Mouse (Mus musculus): Measurements from ENCODE around the gene Hpse. TPM values are rescaled to one million over a fixed set of nuclear protein-coding genes. Genes with fewer than 3 reads are reported as not detected.
A peak's percentile ranks its signal among the peaks of the same experiment; 100 is the strongest.

Gene Hpse
- polyA plus RNA-seq, 1 experiment from 2014 or later, result 0.96 TPM

- no peaks in the 10 kb centered on the region for H3K27me3 ChIP-seq
- H3K9me3 ChIP-seq (replicated peaks), result no peaks in the 10 kb centered on the region
- no peak for ATAC-seq (replicated peaks; ENCODE audit: insufficient number of reproducible peaks, insufficient read depth, low FRiP score, low read depth)
- H3K4me3 ChIP-seq, result no peak overlapping the region
- H3K4me2 ChIP-seq, result no peak overlapping the region
- no peak overlapping the region for H3K9ac ChIP-seq
- no peak overlapping the region for H3K27ac ChIP-seq
- H3K36me3 ChIP-seq, result peaks cover 42% of the 10 kb centered on the region
- H3K4me1 ChIP-seq (replicated peaks), result no peaks in the 10 kb centered on the region
- WGBS, result 79% methylated on average over 6 of the region's 6 CpGs
Measured at GRCm38 (mm10) chr5:100658460-100658859, 61.1 kb downstream of the Hpse start.

- no peaks in the 10 kb centered on the region for H3K4me1 ChIP-seq (replicated peaks)
- H3K9me3 ChIP-seq (replicated peaks), result no peaks in the 10 kb centered on the region
- no peaks in the 10 kb centered on the region for H3K27me3 ChIP-seq
- H3K4me2 ChIP-seq, result no peak overlapping the region
- H3K36me3 ChIP-seq, result peaks cover 41% of the 10 kb centered on the region
- no peak overlapping the region for H3K9ac ChIP-seq
- no peak for ATAC-seq (replicated peaks; ENCODE audit: insufficient number of reproducible peaks, insufficient read depth, low FRiP score, low read depth)
- 83% methylated on average over 6 of the region's 6 CpGs for WGBS
- H3K4me3 ChIP-seq, result no peak overlapping the region
- H3K27ac ChIP-seq, result no peak overlapping the region
Measured at GRCm38 (mm10) chr5:100656352-100656751, 63.2 kb downstream of the Hpse start.

GRCm38 (mm10) chr5:100652327-100652726 lies 67.2 kb downstream of the Hpse start:
- WGBS, result 77% methylated on average over 9 of the region's 9 CpGs
- H3K9me3 ChIP-seq (replicated peaks), result no peaks in the 10 kb centered on the region
- H3K36me3 ChIP-seq, result peaks cover 17% of the 10 kb centered on the region
- no peak overlapping the region for H3K27ac ChIP-seq
- no peak for ATAC-seq (replicated peaks; ENCODE audit: insufficient number of reproducible peaks, insufficient read depth, low FRiP score, low read depth)
- H3K4me1 ChIP-seq (replicated peaks), result peaks cover 11% of the 10 kb centered on the region
- no peak overlapping the region for H3K4me2 ChIP-seq
- H3K4me3 ChIP-seq, result no peak overlapping the region
- H3K27me3 ChIP-seq, result no peaks in the 10 kb centered on the region
- H3K9ac ChIP-seq, result no peak overlapping the region

- Histone ChIP-seq H3K9me3 (replicated peaks) (no peaks in the 10 kb centered on the region), H3K4me3 (no peak overlapping the region), H3K27ac (no peak overlapping the region), H3K9ac (no peak overlapping the region), H3K4me1 (replicated peaks) (peaks cover 11% of the 10 kb centered on the region), H3K36me3 (peaks cover 11% of the 10 kb centered on the region), H3K27me3 (no peaks in the 10 kb centered on the region), H3K4me2 (no peak overlapping the region)
- 74% methylated on average over 10 of the region's 10 CpGs for WGBS
- ATAC-seq (replicated peaks; ENCODE audit: insufficient number of reproducible peaks, insufficient read depth, low FRiP score, low read depth), result no peak
Measured at GRCm38 (mm10) chr5:100651486-100651885, 68.0 kb downstream of the Hpse start.

- peaks cover 9% of the 10 kb centered on the region for H3K36me3 ChIP-seq
- no peak overlapping the region for H3K9ac ChIP-seq
- no peak overlapping the region for H3K4me3 ChIP-seq
- WGBS, result 77% methylated on average over 7 of the region's 7 CpGs
- ATAC-seq (replicated peaks; ENCODE audit: insufficient number of reproducible peaks, insufficient read depth, low FRiP score, low read depth), result no peak
- H3K4me1 ChIP-seq (replicated peaks), result peaks cover 11% of the 10 kb centered on the region
- H3K27me3 ChIP-seq, result no peaks in the 10 kb centered on the region
- H3K27ac ChIP-seq, result no peak overlapping the region
- no peaks in the 10 kb centered on the region for H3K9me3 ChIP-seq (replicated peaks)
- no peak overlapping the region for H3K4me2 ChIP-seq
Measured at GRCm38 (mm10) chr5:100650969-100651368, 68.5 kb downstream of the Hpse start.

- Histone ChIP-seq H3K36me3 (no peaks in the 10 kb centered on the region), H3K4me1 (replicated peaks) (peaks cover 18% of the 10 kb centered on the region), H3K9me3 (replicated peaks) (no peaks in the 10 kb centered on the region), H3K9ac (no peak overlapping the region), H3K27me3 (no peaks in the 10 kb centered on the region), H3K4me2 (peak overlapping the region; percentile 51), H3K27ac (no peak overlapping the region), H3K4me3 (no peak overlapping the region)
- WGBS, result 17% methylated on average over 6 of the region's 6 CpGs
- ATAC-seq (replicated peaks; ENCODE audit: insufficient number of reproducible peaks, insufficient read depth, low FRiP score, low read depth), result no peak
Measured at GRCm38 (mm10) chr5:100648546-100648945, 71.0 kb downstream of the Hpse start.

GRCm38 (mm10) chr5:100648046-100648445 lies 71.5 kb downstream of the Hpse start:
- Histone ChIP-seq H3K4me2 (peak overlapping the region; percentile 51), H3K36me3 (no peaks in the 10 kb centered on the region), H3K9ac (no peak overlapping the region), H3K4me3 (no peak overlapping the region), H3K27me3 (no peaks in the 10 kb centered on the region), H3K4me1 (replicated peaks) (peaks cover 23% of the 10 kb centered on the region), H3K9me3 (replicated peaks) (no peaks in the 10 kb centered on the region), H3K27ac (no peak overlapping the region)
- ATAC-seq (replicated peaks; ENCODE audit: insufficient number of reproducible peaks, insufficient read depth, low FRiP score, low read depth), result no peak
- WGBS, result 11% methylated on average over 10 of the region's 10 CpGs

GRCm38 (mm10) chr5:100646558-100646957 lies 73.0 kb downstream of the Hpse start:
- 77% methylated on average over 4 of the region's 4 CpGs for WGBS

GRCm38 (mm10) chr5:100643991-100644535 lies 75.5 kb downstream of the Hpse start:
- peak overlapping the region; percentile 53 for H3K27ac ChIP-seq
- peaks cover 24% of the 10 kb centered on the region for H3K4me1 ChIP-seq (replicated peaks)
- no peak overlapping the region for H3K9ac ChIP-seq
- 0 out of 2 replicates have a peak overlapping the region, but pooled peaks have one; percentile 2 for H3K4me3 ChIP-seq
- H3K9me3 ChIP-seq (replicated peaks), result no peaks in the 10 kb centered on the region
- WGBS, result 14% methylated on average over 7 of the region's 7 CpGs
- H3K36me3 ChIP-seq, result no peaks in the 10 kb centered on the region
- no peak; the same call in 1 of the 2 replicates for ATAC-seq (replicated peaks; ENCODE audit: insufficient number of reproducible peaks, insufficient read depth, low FRiP score, low read depth)
- peak overlapping the region; percentile 45 for H3K4me2 ChIP-seq
- H3K27me3 ChIP-seq, result peaks cover 3% of the 10 kb centered on the region; the same call in 1 of the 2 replicates

More at GRCm38 (mm10) chr5:100646558-100646957, 73.0 kb downstream of the Hpse start:
- Histone ChIP-seq H3K4me1 (replicated peaks) (peaks cover 24% of the 10 kb centered on the region), H3K4me2 (no peak overlapping the region), H3K36me3 (no peaks in the 10 kb centered on the region), H3K9ac (no peak overlapping the region), H3K27ac (no peak overlapping the region), H3K4me3 (no peak overlapping the region), H3K27me3 (peaks cover 3% of the 10 kb centered on the region; the same call in 1 of the 2 replicates), H3K9me3 (replicated peaks) (no peaks in the 10 kb centered on the region)
- no peak for ATAC-seq (replicated peaks; ENCODE audit: insufficient number of reproducible peaks, insufficient read depth, low FRiP score, low read depth)

- Histone ChIP-seq H3K4me3 (0 out of 2 replicates have a peak overlapping the region, but pooled peaks have one; percentile 2), H3K9me3 (replicated peaks) (no peaks in the 10 kb centered on the region), H3K27ac (peak overlapping the region; percentile 53), H3K36me3 (no peaks in the 10 kb centered on the region), H3K4me2 (peak overlapping the region; percentile 45), H3K4me1 (replicated peaks) (peaks cover 19% of the 10 kb centered on the region), H3K9ac (no peak overlapping the region), H3K27me3 (peaks cover 3% of the 10 kb centered on the region; the same call in 1 of the 2 replicates)
- peak; percentile 65; the same call in 1 of the 2 replicates for ATAC-seq (replicated peaks; ENCODE audit: insufficient number of reproducible peaks, insufficient read depth, low FRiP score, low read depth)
- WGBS, result 37% methylated on average over 12 of the region's 12 CpGs
Measured at GRCm38 (mm10) chr5:100643253-100643990, 76.1 kb downstream of the Hpse start.

GRCm38 (mm10) chr5:100642316-100642715 lies 77.2 kb downstream of the Hpse start:
- no peak overlapping the region for H3K9ac ChIP-seq
- no peak overlapping the region for H3K4me2 ChIP-seq
- H3K27ac ChIP-seq, result no peak overlapping the region
- WGBS, result 88% methylated on average over 5 of the region's 5 CpGs
- ATAC-seq (replicated peaks; ENCODE audit: insufficient number of reproducible peaks, insufficient read depth, low FRiP score, low read depth), result no peak
- no peaks in the 10 kb centered on the region for H3K36me3 ChIP-seq
- H3K9me3 ChIP-seq (replicated peaks), result no peaks in the 10 kb centered on the region
- peaks cover 3% of the 10 kb centered on the region; the same call in 1 of the 2 replicates for H3K27me3 ChIP-seq
- no peak overlapping the region for H3K4me3 ChIP-seq
- H3K4me1 ChIP-seq (replicated peaks), result peaks cover 12% of the 10 kb centered on the region

Measured in heart, embryonic 15.5 days (tissue).